Mouse (Mus musculus) lung, postnatal 0 days (tissue): ENCODE results near the gene Heatr6.

ENCODE experiments used
- CTCF ChIP-seq: IDR thresholded peaks from 2 replicates; pipeline ENCODE4 v1.5.1; 2016; ENCODE audit warnings: antibody characterized with exemption, mild to moderate bottlenecking
- EP300 ChIP-seq: IDR thresholded peaks from 2 replicates; pipeline ENCODE4 v1.6.1; 2016; ENCODE audit warnings: antibody characterized with exemption, mild to moderate bottlenecking, control low read depth

- TF ChIP-seq CTCF: no peak
- no peak for TF ChIP-seq EP300
These were observed 11.7 kb upstream of the Heatr6 start for GRCm38 (mm10) chr11:83741841-83742240.
